ENCODE assay signal across 17 mouse cellular contexts in genomic region chr2:38934936-38935335, GRCm38 (mm10). TPM values are rescaled to one million over a fixed set of nuclear protein-coding genes. Genes with fewer than 3 reads are reported as not detected.
DNase-seq lines count a peak whose midpoint lies in the region; ATAC-seq and TF ChIP-seq lines count a peak whose summit lies in the region.
"Had no signal": no experiment of that assay in that cellular context is flagged by ENCODE, and none has a peak within 500 bp of the region (broad histone marks: within the 10 kb centered on the region; RNA-seq: fewer than 3 reads in every experiment).

No protein-coding gene starts in this region.

- H3K79me2 ChIP-seq in myocyte (ENCODE audit: control insufficient read depth, insufficient read depth), result no peaks in the 10 kb centered on the region

- H3K27ac ChIP-seq in midbrain, embryonic 10.5 days (replicated peaks), result peak overlapping the region; percentile 76
- no peak overlapping the region for H3K27ac ChIP-seq in midbrain, postnatal 0 days (ENCODE audit: low read depth, low read length)
- H3K27ac ChIP-seq in heart, embryonic 14.5 days (replicated peaks in 1 of 2; ENCODE audit: control insufficient read depth in 1 of 2, insufficient read depth in 1 of 2, low read depth in 2 of 2, low read length in 2 of 2), result peak overlapping the region; percentile 53 to 62; a peak in 3 of 4 replicates
- no peak overlapping the region for H3K27ac ChIP-seq in liver, embryonic 12.5 days
- H3K27ac ChIP-seq: forebrain, embryonic 15.5 days; left cerebral cortex, adult 2 months; liver, embryonic 13.5 days had no signal

- H3K4me3 ChIP-seq in midbrain, embryonic 10.5 days, result 0 out of 2 replicates have a peak overlapping the region, but pooled peaks have one; percentile 14
- H3K4me3 ChIP-seq in midbrain, postnatal 0 days (ENCODE audit: low read depth, low read length), result no peak overlapping the region
- H3K4me3 ChIP-seq in heart, embryonic 14.5 days (ENCODE audit: control insufficient read depth in 1 of 2, insufficient read depth in 1 of 2, low read depth in 1 of 2, low read length in 2 of 2), result no peak overlapping the region
- no peak overlapping the region for H3K4me3 ChIP-seq in myocyte
- H3K4me3 ChIP-seq in liver, embryonic 12.5 days, result no peak overlapping the region
- H3K4me3 ChIP-seq: forebrain, embryonic 15.5 days; left cerebral cortex, adult 2 months; liver, embryonic 13.5 days had no signal

- no peak overlapping the region for H3K4me2 ChIP-seq in midbrain, postnatal 0 days (ENCODE audit: low read depth, low read length, poor library complexity, severe bottlenecking)
- H3K4me2 ChIP-seq in heart, embryonic 14.5 days (ENCODE audit: low read length), result peak overlapping the region; percentile 29; the same call in 1 of the 2 replicates
- H3K4me2 ChIP-seq in myocyte (ENCODE audit: low read depth), result peak overlapping the region; percentile 63
- no peak overlapping the region for H3K4me2 ChIP-seq in liver, embryonic 12.5 days
- H3K4me2 ChIP-seq: forebrain, embryonic 15.5 days; liver, embryonic 13.5 days had no signal

- H3K9me3 ChIP-seq in midbrain, embryonic 10.5 days (replicated peaks), result no peaks in the 10 kb centered on the region
- no peaks in the 10 kb centered on the region for H3K9me3 ChIP-seq in midbrain, postnatal 0 days (ENCODE audit: low read length)
- H3K9me3 ChIP-seq in heart, embryonic 14.5 days (ENCODE audit: control insufficient read depth, low read length), result no peaks in the 10 kb centered on the region
- no peaks in the 10 kb centered on the region for H3K9me3 ChIP-seq in liver, embryonic 12.5 days (replicated peaks)
- H3K9me3 ChIP-seq: forebrain, embryonic 15.5 days; liver, embryonic 13.5 days had no signal

- ATAC-seq in midbrain, postnatal 0 days (ENCODE audit: low FRiP score), result no peak
- no peak for ATAC-seq in heart, embryonic 14.5 days (ENCODE audit: insufficient number of reproducible peaks, insufficient read depth, low FRiP score, low read depth)
- ATAC-seq in liver, embryonic 12.5 days, result no peak
- ATAC-seq: forebrain, embryonic 15.5 days had no signal

- TF ChIP-seq CTCF in midbrain, postnatal 0 days (IDR thresholded peaks at IDR 0.05), result no peak

- peaks cover 19% of the 10 kb centered on the region for H3K27me3 ChIP-seq in midbrain, embryonic 10.5 days (ENCODE audit: low read depth, poor library complexity, severe bottlenecking)
- peaks cover 12% of the 10 kb centered on the region; the same call in 1 of the 2 replicates for H3K27me3 ChIP-seq in midbrain, postnatal 0 days (ENCODE audit: insufficient read depth, low read length)
- H3K27me3 ChIP-seq in heart, embryonic 14.5 days (ENCODE audit: control insufficient read depth, insufficient read depth, low read length), result no peaks in the 10 kb centered on the region
- H3K27me3 ChIP-seq in myocyte (ENCODE audit: control insufficient read depth, insufficient read depth, insufficient read length), result no peaks in the 10 kb centered on the region
- H3K27me3 ChIP-seq in liver, embryonic 12.5 days (replicated peaks), result peaks cover 51% of the 10 kb centered on the region

- H3ac ChIP-seq in myocyte (ENCODE audit: control insufficient read depth, insufficient read length), result no peak overlapping the region

- H3K9ac ChIP-seq in midbrain, postnatal 0 days (replicated peaks; ENCODE audit: low read length, poor library complexity, severe bottlenecking), result no peak overlapping the region
- H3K9ac ChIP-seq in heart, embryonic 14.5 days (ENCODE audit: low read length), result peak overlapping the region; percentile 25; the same call in 1 of the 2 replicates
- no peak overlapping the region for H3K9ac ChIP-seq in liver, embryonic 12.5 days
- H3K9ac ChIP-seq: forebrain, embryonic 15.5 days; liver, embryonic 13.5 days had no signal

- peak; percentile 33 for DNase-seq in gastrocnemius, postnatal 25 days
- DNase-seq in gastrocnemius, postnatal 10 days, result no peak
- DNase-seq in midbrain, embryonic 10.5 days (ENCODE audit: low spot score), result peak; percentile 25
- DNase-seq in midbrain, postnatal 0 days (ENCODE audit: low spot score), result no peak
- DNase-seq in cerebellum, adult 8-10 months, result no peak
- DNase-seq: cerebellum, adult 9-10 months; kidney, adult 18-20 months; liver, embryonic 13.5 days; lung, postnatal 4 days; right cerebral cortex, postnatal 14 days; thymus, postnatal 25 days had no signal

- 45% methylated on average over 5 of the region's 5 CpGs for WGBS in midbrain, embryonic 10.5 days
- WGBS in midbrain, postnatal 0 days, result 48% methylated on average over 5 of the region's 5 CpGs
- WGBS in heart, embryonic 14.5 days, result 44% methylated on average over 5 of the region's 5 CpGs
- WGBS in liver, embryonic 12.5 days (ENCODE audit: insufficient replicate concordance), result 65% methylated on average over 5 of the region's 5 CpGs

- no peaks in the 10 kb centered on the region for H3K36me3 ChIP-seq in midbrain, embryonic 10.5 days
- H3K36me3 ChIP-seq in midbrain, postnatal 0 days (ENCODE audit: insufficient read depth, low read length), result no peaks in the 10 kb centered on the region
- no peaks in the 10 kb centered on the region for H3K36me3 ChIP-seq in heart, embryonic 14.5 days (ENCODE audit: control insufficient read depth, insufficient read depth, low read length)
- no peaks in the 10 kb centered on the region for H3K36me3 ChIP-seq in myocyte (ENCODE audit: control insufficient read depth, insufficient read depth)
- H3K36me3 ChIP-seq in liver, embryonic 12.5 days, result no peaks in the 10 kb centered on the region
- H3K36me3 ChIP-seq: forebrain, embryonic 15.5 days; liver, embryonic 13.5 days had no signal

- H3K4me1 ChIP-seq in midbrain, embryonic 10.5 days, result peaks cover 31% of the 10 kb centered on the region
- no peaks in the 10 kb centered on the region for H3K4me1 ChIP-seq in midbrain, postnatal 0 days (ENCODE audit: insufficient read depth, low read length)
- H3K4me1 ChIP-seq in heart, embryonic 14.5 days (ENCODE audit: control insufficient read depth in 2 of 2, insufficient read depth in 2 of 2, low read length in 2 of 2), result peaks cover 19 to 21% of the 10 kb centered on the region in 2 experiments; a peak in 3 of 4 replicates
- H3K4me1 ChIP-seq in liver, embryonic 12.5 days, result peaks cover 19% of the 10 kb centered on the region

- TF ChIP-seq POLR2A in myocyte (IDR thresholded peaks at IDR 0.05; ENCODE audit: insufficient read length, low read depth), result no peak

TF ChIP-seq in myocyte, 11 proteins besides CTCF, POLR2A, EP300 and RAD21:
- TF ChIP-seq MYOD1 (IDR thresholded peaks at IDR 0.05; ENCODE audit: control insufficient read depth in 1 of 3, insufficient read length in 2 of 3, low read depth in 2 of 3), result no peak
- no peak for TF ChIP-seq USF1 (IDR thresholded peaks at IDR 0.05; ENCODE audit: low read depth)
TF ChIP-seq in myocyte: peak in this region for 0.

RNA-seq across cellular contexts. Expression of gene Olfml2a, which starts 3.2 kb away (rescaled TPM):
- 1 to 10 TPM; 6.3 to 7.5 TPM for total RNA-seq in gastrocnemius, postnatal 25 days (2021)
- total RNA-seq in gastrocnemius, postnatal 10 days (2021), result 10 to 100 TPM; 25.2 to 32.6 TPM
- polyA plus RNA-seq in midbrain, embryonic 10.5 days (2016; fragmentation: Nextera tagmentation; extraction: Ambion mirVana), result 1.5 and 2.0 TPM in 2 replicates
- 10.0 and 10.6 TPM in 2 replicates for total RNA-seq in midbrain, postnatal 0 days (2014; rRNA removed)
- 2.7 and 3.1 TPM in 2 replicates for polyA plus RNA-seq in midbrain, postnatal 0 days (2015; fragmentation: Nextera tagmentation; extraction: Ambion mirVana)
- 5.4 and 6.0 TPM in 2 replicates for polyA plus RNA-seq in heart, embryonic 14.5 days (2014; fragmentation: Nextera tagmentation; extraction: Ambion mirVana)
- 0.11 TPM for polyA plus RNA-seq in myocyte (2012; fragmentation: generic; extraction: Trizol)
- 0.12 and 0.13 TPM in 2 replicates for polyA plus RNA-seq in liver, embryonic 12.5 days (2016; fragmentation: Nextera tagmentation; extraction: Ambion mirVana)
- polyA plus RNA-seq: C2C12 had no signal

RNA-seq across cellular contexts. Expression of gene Nr6a1, which starts 7.4 kb away (rescaled TPM):
- 1 to 10 TPM; 3.0 to 3.7 TPM for total RNA-seq in gastrocnemius, postnatal 25 days (2021)
- total RNA-seq in gastrocnemius, postnatal 10 days (2021), result 1 to 10 TPM; 1.6 to 2.6 TPM
- polyA plus RNA-seq in midbrain, embryonic 10.5 days (2016; fragmentation: Nextera tagmentation; extraction: Ambion mirVana), result 5.8 and 11.9 TPM in 2 replicates
- total RNA-seq in midbrain, postnatal 0 days (2014; rRNA removed), result 4.9 and 11.5 TPM in 2 replicates
- 0.93 and 0.98 TPM in 2 replicates for polyA plus RNA-seq in midbrain, postnatal 0 days (2015; fragmentation: Nextera tagmentation; extraction: Ambion mirVana)
- polyA plus RNA-seq in heart, embryonic 14.5 days (2014; fragmentation: Nextera tagmentation; extraction: Ambion mirVana), result 0.47 and 0.78 TPM in 2 replicates
- polyA plus RNA-seq in myocyte (2012; fragmentation: generic; extraction: Trizol), result 1.8 TPM
- polyA plus RNA-seq in liver, embryonic 12.5 days (2016; fragmentation: Nextera tagmentation; extraction: Ambion mirVana), result 2.1 and 2.4 TPM in 2 replicates

Comparison
In these comparisons a context has a peak if more than half of its experiments do, and no peak if none do; other contexts are left out.
1. DNase-seq: peak in gastrocnemius, postnatal 25 days (single experiment) and midbrain, embryonic 10.5 days (single experiment); none in gastrocnemius, postnatal 10 days (single experiment), midbrain, postnatal 0 days (single experiment) and cerebellum, adult 8-10 months (single experiment).
2. H3K27ac ChIP-seq: peak in midbrain, embryonic 10.5 days (single experiment) and heart, embryonic 14.5 days (2 of 2); none in midbrain, postnatal 0 days (single experiment) and liver, embryonic 12.5 days (single experiment).
3. H3K4me2 ChIP-seq: peak in heart, embryonic 14.5 days (single experiment) and myocyte (single experiment); none in midbrain, postnatal 0 days (single experiment) and liver, embryonic 12.5 days (single experiment).